Mouse (Mus musculus) C2C12 (cell line): ENCODE measurements around the gene Il12b. TPM values are rescaled to one million over a fixed set of nuclear protein-coding genes. Genes with fewer than 3 reads are reported as not detected.

Source experiments
- polyA plus RNA-seq: library from polyadenylated mRNA; unstranded; fragments of >200 nt; fragmentation: generic; extraction: Trizol; gene quantifications from one replicate; pipeline ENCODE4 v1.2.1, GENCODE M21; 2012; ENCODE audit warnings: missing spikeins

Il12b gene
- polyA plus RNA-seq, 1 experiment = not detected

Other genes starting within 250 kb of the Il12b start
- 17.7 TPM for gene Ublcp1, start 70.4 kb downstream of the Il12b start, polyA plus RNA-seq
- gene Rnf145, start 118.9 kb downstream of the Il12b start, polyA plus RNA-seq = 68.9 TPM
- gene Ebf1, start 217.3 kb downstream of the Il12b start, polyA plus RNA-seq = 4.3 TPM